Mouse (Mus musculus) spleen, adult 2 months (tissue): ENCODE measurements around the gene Slco1a1. TPM values are rescaled to one million over a fixed set of nuclear protein-coding genes. Genes with fewer than 3 reads are reported as not detected.
"Not testable (repeated sequence)": the region's sequence is repeated elsewhere in the genome, so short reads cannot be mapped to it uniquely, and the experiment has no call there.

Experiments
- DNase-seq, 2 experiments: peaks; one replicate each; pipeline versions ENCODE4 v3.0.0 to v3.0.0-alpha.2; 2012 to 2021; ENCODE audit warnings: low spot score in 2 of 2, low read depth in 1 of 2
- H3K27ac ChIP-seq: fragments of 200-500 bp; 2 replicates; pipeline ENCODE4 v1.5.1; 2012; ENCODE audit warnings: low read length, inconsistent platforms; ENCODE audit not compliant: insufficient read depth
- H3K27me3 ChIP-seq: fragments of 200-500 bp; 2 replicates; pipeline ENCODE4 v1.6.1; 2012; ENCODE audit warnings: mild to moderate bottlenecking, moderate library complexity, low read length, inconsistent platforms; ENCODE audit not compliant: control insufficient read depth, insufficient read depth
- H3K36me3 ChIP-seq: fragments of 200-500 bp; 2 replicates; pipeline ENCODE4 v1.6.1; 2012; ENCODE audit warnings: mild to moderate bottlenecking, low read length, inconsistent platforms; ENCODE audit not compliant: control insufficient read depth, insufficient read depth
- H3K4me1 ChIP-seq: fragments of 200-500 bp; 2 replicates; pipeline ENCODE4 v1.6.1; 2011; ENCODE audit warnings: inconsistent platforms; ENCODE audit not compliant: control insufficient read depth, insufficient read depth, insufficient read length
- H3K4me3 ChIP-seq: fragments of 200-500 bp; 2 replicates; pipeline ENCODE4 v1.5.1; 2011; ENCODE audit warnings: mild to moderate bottlenecking, inconsistent platforms; ENCODE audit not compliant: insufficient read depth, insufficient read length; ENCODE audit errors: extremely low read depth
- CTCF ChIP-seq: fragments of 200-500 bp; IDR thresholded peaks from 2 replicates; pipeline ENCODE4 v1.5.1; 2011; ENCODE audit warnings: mild to moderate bottlenecking, inconsistent platforms; ENCODE audit not compliant: insufficient read depth, insufficient read length, insufficient replicate concordance; ENCODE audit errors: extremely low read depth
- POLR2A ChIP-seq: fragments of 200-500 bp; IDR thresholded peaks from 2 replicates; pipeline ENCODE4 v1.6.1; 2011; ENCODE audit warnings: low read depth, low read length, inconsistent platforms
- WGBS: fragments of 180-500 bp; shearing (Covaris S2); methylation state at CpG from one replicate; pipeline ENCODE4 v1.1.7; 2018; 5-methylcytosine and 5-hydroxymethylcytosine counted together
- polyA plus RNA-seq: library from polyadenylated mRNA; depleted of rRNA; stranded (reverse); fragments of >200 nt; gene quantifications from 2 replicates; pipeline ENCODE4 v1.2.3, GENCODE M21; 2012; rRNA removed

Slco1a1 gene
- polyA plus RNA-seq, 1 experiment = not detected

DNA sequence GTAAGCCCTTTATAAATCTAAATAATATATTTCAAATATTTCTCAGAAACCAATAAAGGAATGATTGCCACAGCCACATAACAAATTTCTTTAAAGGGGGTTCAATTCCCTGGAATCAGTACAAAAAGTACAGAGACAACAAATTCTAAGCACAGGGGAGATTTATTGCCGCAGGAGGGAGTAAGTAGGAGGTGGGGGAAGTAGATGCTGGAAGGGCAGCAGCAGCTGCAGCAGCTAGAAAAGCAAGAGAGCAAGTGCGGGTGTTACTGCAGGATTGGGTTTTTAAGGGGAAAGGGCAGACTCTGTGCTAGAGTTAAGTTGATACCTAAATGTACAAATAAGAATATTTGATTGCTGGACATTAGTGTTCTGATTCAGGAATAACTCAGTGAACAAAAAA, 57.0 kb downstream of the Slco1a1 start:
- no peaks in the 10 kb centered on the region for H3K4me1 ChIP-seq
- no peak for DNase-seq
- H3K27ac ChIP-seq = no peak overlapping the region
- TF ChIP-seq CTCF (no peak), POLR2A (no peak)
- WGBS = 30% methylated on average over 2 of the region's 2 CpGs
- H3K36me3 ChIP-seq = no peaks in the 10 kb centered on the region
- H3K27me3 ChIP-seq = no peaks in the 10 kb centered on the region
- H3K4me3 ChIP-seq = no peak overlapping the region

DNA sequence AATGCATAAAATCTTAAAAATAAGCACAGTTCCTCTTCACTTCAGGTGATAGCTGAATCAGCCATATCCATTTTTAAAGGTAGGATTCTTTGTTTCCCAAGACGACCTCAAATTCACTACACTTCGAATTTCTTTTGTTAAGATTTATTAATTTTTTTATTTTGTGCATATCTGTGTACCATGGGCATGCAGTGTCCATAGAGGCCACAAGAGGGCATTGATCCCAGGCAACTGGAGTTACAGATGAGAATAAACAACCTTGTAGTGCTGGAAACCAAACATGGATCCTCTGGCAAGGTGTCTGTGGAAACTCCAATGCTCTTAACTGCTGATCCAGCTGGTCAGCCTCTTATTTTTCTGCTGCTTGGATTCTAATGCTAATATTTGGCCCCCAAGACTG, 58.5 kb downstream of the Slco1a1 start:
- Histone ChIP-seq H3K36me3 (no peaks in the 10 kb centered on the region), H3K4me1 (no peaks in the 10 kb centered on the region), H3K4me3 (no peak overlapping the region), H3K27me3 (no peaks in the 10 kb centered on the region), H3K27ac (no peak overlapping the region)
- DNase-seq = no peak
- WGBS = 69% methylated on average over 2 of the region's 2 CpGs
- no peak for TF ChIP-seq POLR2A
- no peak for TF ChIP-seq CTCF

DNA sequence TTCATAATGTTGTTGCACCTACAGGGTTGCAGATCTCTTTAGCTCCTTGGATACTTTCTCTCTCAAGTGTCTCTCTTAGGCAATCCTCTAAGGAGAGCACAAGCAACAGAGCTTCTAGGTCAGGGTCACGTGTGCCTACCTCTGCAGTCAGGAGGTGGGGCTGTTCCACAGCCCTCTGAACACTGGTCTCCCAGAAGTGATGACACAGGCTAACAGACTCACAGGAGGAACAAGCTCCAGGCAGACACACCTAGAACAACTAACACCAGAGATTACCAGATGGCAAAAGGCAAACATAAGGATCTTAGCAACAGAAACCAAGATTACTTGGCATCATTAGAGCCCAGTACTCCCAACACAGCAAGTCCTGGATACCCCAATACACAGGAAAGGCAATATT, 64.2 kb downstream of the Slco1a1 start:
- WGBS = 65% methylated on average over 1 of the region's 1 CpGs
- TF ChIP-seq POLR2A = no peak
- no peak for DNase-seq
- Histone ChIP-seq H3K27me3 (no peaks in the 10 kb centered on the region), H3K4me3 (no peak overlapping the region), H3K36me3 (no peaks in the 10 kb centered on the region), H3K4me1 (no peaks in the 10 kb centered on the region), H3K27ac (no peak overlapping the region)

DNA sequence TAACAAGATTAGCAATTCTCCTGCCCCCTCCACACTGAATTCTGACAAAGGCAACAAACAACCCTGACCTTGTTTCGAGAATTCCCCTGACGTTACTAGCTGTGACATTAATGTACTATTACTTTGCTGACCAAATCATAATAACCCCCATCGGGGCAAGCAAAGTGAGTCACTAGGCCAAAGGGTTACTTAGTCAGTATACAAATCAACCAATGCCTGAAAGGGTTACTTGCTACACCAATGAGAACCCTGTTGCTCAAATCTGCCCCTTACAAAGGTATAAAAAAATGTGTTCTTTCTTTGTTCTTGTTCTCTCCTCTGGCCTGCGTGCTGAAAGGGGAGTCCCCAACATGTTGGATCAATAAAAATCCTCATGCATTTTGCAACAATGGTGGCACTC, 71.0 kb downstream of the Slco1a1 start:
- not testable (repeated sequence) for H3K36me3 ChIP-seq, H3K27ac ChIP-seq, H3K27me3 ChIP-seq, H3K4me1 ChIP-seq, H3K4me3 ChIP-seq, DNase-seq
- 88% methylated on average over 4 of the region's 4 CpGs for WGBS

DNA sequence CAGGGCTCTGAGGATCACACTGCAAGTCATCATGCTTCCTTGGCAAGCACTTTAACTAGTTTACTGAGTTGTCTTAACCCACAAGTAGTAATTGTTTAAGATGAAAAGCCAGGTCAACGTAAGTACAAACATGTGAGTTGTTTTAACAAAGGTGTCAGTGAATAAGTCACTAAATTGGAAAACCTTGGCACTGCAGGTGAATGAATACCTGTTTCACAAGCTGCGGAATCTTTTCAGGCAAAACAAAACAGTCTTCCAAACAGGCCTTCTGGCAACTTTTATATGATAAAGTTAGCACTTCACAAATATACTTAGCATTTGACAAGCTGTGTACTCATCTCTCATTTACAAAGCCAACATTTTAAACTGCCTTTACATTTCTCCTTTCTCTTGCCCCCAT, 75.1 kb downstream of the Slco1a1 start:
- TF ChIP-seq CTCF = no peak
- TF ChIP-seq POLR2A = no peak
- H3K27ac ChIP-seq = no peak overlapping the region

DNA sequence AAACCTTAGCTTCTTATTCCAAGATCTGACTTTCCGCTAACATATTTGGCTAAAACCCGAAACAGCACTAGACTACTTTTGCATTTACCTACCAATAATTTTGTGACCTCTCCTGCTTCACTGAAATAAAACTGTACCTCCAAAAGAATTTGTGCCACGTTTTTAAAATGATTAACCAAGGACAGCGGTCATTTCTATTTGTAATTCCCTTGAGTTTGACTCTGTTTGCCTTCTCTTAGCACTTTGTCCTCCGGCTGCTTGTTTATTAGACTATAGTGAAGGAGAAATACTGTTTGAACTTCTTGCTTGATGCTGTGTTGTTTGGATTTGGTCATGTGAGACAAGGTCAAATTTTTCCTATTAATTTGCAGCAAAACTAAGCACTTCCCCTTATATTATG, 78.0 kb downstream of the Slco1a1 start:
- no peaks in the 10 kb centered on the region for H3K4me1 ChIP-seq
- no peak for TF ChIP-seq POLR2A
- TF ChIP-seq CTCF = no peak
- no peaks in the 10 kb centered on the region for H3K27me3 ChIP-seq
- no peak overlapping the region for H3K27ac ChIP-seq
- no peak overlapping the region; the same call in 1 of the 2 replicates for H3K4me3 ChIP-seq
- H3K36me3 ChIP-seq = no peaks in the 10 kb centered on the region
- 80% methylated on average over 5 of the region's 5 CpGs for WGBS
- no peak for DNase-seq

More for the DNA sequence above, 75.1 kb downstream of the Slco1a1 start:
- no peak for DNase-seq
- H3K36me3 ChIP-seq = no peaks in the 10 kb centered on the region
- H3K27me3 ChIP-seq = no peaks in the 10 kb centered on the region
- no peaks in the 10 kb centered on the region for H3K4me1 ChIP-seq
- WGBS = 82% methylated on average over 2 of the region's 2 CpGs
- H3K4me3 ChIP-seq = no peak overlapping the region

DNA sequence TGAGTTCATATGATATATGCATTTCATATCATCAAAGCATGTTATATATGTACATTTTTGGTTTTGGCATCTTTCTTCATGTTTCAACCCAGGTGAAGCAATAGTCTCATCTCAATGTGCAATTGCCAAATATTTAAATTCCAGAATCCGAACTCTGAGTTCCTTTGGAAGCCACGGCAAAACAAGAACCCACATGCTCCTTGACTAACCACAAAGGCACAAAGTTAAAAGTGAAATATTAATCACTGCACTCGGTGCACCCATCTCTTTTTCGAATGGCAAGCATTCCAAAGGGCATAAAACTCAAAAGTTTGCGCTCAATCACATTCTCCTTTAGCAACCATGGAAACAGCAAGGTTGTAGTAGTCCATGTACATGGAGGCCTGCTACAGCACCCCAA, 80.7 kb downstream of the Slco1a1 start:
- Histone ChIP-seq H3K27me3 (no peaks in the 10 kb centered on the region), H3K27ac (no peak overlapping the region), H3K4me3 (no peak overlapping the region), H3K4me1 (no peaks in the 10 kb centered on the region), H3K36me3 (no peaks in the 10 kb centered on the region)
- no peak for DNase-seq
- TF ChIP-seq POLR2A (no peak), CTCF (no peak)
- 87% methylated on average over 5 of the region's 5 CpGs for WGBS

DNA sequence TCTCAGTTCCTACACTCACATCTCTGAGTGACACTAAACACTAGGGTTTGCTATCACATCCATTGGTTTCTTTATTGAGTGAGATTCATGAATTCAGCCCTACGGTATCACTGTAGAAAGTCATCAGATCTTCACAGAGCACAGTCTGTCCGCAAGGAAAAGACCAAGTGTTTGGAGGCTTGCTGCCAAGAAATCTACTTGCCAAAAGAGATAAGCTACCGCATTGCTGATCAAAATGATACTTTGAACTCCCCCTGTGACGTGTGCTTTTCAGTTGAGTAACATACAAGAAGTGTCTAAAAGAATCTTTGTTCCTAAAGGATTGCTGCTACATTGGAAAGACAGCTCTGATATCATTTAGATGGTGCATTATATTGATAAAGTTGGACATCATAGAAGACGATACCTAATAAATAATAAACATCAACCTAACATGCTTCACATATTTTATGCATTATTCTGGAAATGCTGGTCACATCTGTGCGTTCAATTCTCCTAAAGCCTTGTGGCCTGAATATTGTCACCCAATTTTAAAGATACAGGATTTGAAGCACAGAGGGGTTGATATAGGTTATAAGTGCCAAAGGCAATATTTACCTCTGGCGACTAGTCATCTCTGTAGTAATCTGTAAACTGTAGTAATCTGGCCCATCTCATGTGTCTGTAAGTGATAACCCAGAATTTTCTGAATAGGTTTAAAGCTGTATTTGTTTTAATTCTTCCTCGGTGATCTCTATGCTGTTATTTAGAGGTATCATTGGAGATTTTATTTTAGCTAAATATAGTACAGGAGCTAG, 88.8 kb downstream of the Slco1a1 start:
- TF ChIP-seq CTCF (no peak), POLR2A (no peak)
- H3K4me3 ChIP-seq = no peak overlapping the region
- H3K36me3 ChIP-seq = no peaks in the 10 kb centered on the region
- no peak for DNase-seq
- WGBS = 84% methylated on average over 8 of the region's 8 CpGs
- no peak overlapping the region for H3K27ac ChIP-seq
- H3K4me1 ChIP-seq = no peaks in the 10 kb centered on the region
- H3K27me3 ChIP-seq = no peaks in the 10 kb centered on the region

Other genes with a start within 250 kb of the Slco1a1 start
- gene Gm5724, start 173.2 kb downstream of the Slco1a1 start, polyA plus RNA-seq = not detected in 2 replicates
- gene Slco1a4, start 90.8 kb downstream of the Slco1a1 start, polyA plus RNA-seq = not detected in 2 replicates
- gene Gm6614, start 64.5 kb upstream of the Slco1a1 start, polyA plus RNA-seq = not detected in 2 replicates